Mouse (Mus musculus): Measurements from ENCODE around the gene Itpr2. TPM values are rescaled to one million over a fixed set of nuclear protein-coding genes. Genes with fewer than 3 reads are reported as not detected.

The Itpr2 gene
- polyA plus RNA-seq, 1 experiment: 35.0 TPM

DNA sequence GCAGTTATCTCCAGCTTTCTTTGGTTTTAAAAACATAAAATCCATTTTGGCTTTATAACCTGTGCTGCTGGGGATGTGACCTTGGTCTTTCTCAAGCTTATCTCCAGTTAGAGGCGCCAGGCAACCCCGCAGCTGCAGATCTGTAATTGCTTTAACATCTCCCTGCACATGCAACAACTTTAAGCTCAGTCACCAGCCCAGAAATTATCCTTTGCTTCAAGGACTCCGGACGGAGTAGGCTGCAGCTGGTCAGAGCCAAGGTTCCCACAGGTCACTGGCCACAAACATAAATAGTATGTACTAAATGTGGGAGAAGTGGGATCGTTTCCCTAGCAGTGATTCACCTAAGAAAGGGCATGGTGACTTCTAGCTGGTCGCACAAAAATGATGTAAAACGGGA, 179.5 kb downstream of the Itpr2 start:
- Histone ChIP-seq H3K4me3 (ENCODE audit: insufficient read depth, low read depth, low read length) (no peak overlapping the region), H3K4me1 (ENCODE audit: control insufficient read depth, insufficient read depth, insufficient read length, low read length) (no peaks in the 10 kb centered on the region), H3K27ac (replicated peaks; ENCODE audit: low read depth, low read length) (no peak overlapping the region)

DNA sequence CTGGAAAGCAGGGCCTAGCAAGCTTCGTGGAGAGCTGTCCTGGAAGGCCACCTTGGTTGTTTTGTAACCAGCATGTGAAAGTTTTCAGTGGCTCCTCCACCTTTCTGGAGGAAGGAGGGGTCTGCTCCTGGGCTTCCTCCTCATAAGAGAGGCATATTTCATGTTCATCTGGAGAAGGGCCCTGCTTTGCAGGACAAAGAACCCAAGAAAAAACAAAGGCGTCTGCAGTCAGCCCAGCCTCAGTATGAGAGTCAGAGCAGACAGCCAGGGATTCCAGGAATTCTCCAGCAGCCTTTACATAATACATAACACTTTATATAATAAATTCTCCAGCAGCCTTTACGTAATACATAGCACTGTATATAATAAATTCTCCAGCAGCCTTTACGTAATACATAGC, 180.1 kb downstream of the Itpr2 start:
- Histone ChIP-seq H3K27ac (replicated peaks; ENCODE audit: low read depth, low read length) (no peak overlapping the region), H3K4me1 (ENCODE audit: control insufficient read depth, insufficient read depth, insufficient read length, low read length) (no peaks in the 10 kb centered on the region), H3K4me3 (ENCODE audit: insufficient read depth, low read depth, low read length) (no peak overlapping the region)

DNA sequence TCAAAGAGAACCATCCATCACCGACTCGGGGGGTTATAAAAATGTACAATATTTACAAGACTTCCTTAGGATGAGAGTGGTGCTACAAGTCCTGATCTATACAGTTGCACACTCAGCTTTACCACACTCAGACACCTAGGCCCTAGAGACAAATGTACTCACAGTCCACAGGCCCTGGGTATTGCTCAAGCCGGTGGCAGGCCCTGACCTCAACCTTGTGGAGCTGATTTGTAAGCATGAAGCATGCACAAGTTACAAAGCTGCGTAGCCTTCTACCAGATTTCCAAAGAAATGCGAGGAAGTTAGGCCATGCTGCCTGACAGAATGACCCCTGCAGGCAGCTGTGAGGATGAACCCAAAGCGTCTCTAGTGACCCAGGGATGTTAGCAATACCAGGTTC, 185.6 kb downstream of the Itpr2 start:
- Histone ChIP-seq H3K4me1 (ENCODE audit: control insufficient read depth, insufficient read depth, insufficient read length, low read length) (no peaks in the 10 kb centered on the region), H3K27ac (replicated peaks; ENCODE audit: low read depth, low read length) (no peak overlapping the region), H3K4me3 (ENCODE audit: insufficient read depth, low read depth, low read length) (no peak overlapping the region)

DNA sequence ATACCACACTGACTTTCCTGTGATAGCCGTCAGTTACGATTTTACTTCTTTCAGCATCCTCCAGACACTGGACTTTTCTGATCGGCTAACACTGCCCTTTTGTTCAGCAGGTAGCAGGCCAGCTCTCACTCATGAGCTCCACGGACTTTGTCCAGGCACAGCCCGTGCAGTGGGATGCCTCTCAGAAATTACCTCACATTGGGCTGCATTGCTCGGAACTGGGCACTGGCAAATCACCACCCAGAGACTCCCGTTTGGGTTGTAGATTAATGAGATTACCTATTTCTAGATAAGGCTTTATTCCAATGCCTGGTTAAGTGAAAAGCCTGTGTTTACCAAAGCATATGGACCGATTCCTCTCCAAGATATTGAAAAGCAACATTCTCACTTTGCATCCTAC, 186.9 kb downstream of the Itpr2 start:
- Histone ChIP-seq H3K4me1 (ENCODE audit: control insufficient read depth, insufficient read depth, insufficient read length, low read length) (no peaks in the 10 kb centered on the region), H3K27ac (replicated peaks; ENCODE audit: low read depth, low read length) (no peak overlapping the region), H3K4me3 (ENCODE audit: insufficient read depth, low read depth, low read length) (no peak overlapping the region)

DNA sequence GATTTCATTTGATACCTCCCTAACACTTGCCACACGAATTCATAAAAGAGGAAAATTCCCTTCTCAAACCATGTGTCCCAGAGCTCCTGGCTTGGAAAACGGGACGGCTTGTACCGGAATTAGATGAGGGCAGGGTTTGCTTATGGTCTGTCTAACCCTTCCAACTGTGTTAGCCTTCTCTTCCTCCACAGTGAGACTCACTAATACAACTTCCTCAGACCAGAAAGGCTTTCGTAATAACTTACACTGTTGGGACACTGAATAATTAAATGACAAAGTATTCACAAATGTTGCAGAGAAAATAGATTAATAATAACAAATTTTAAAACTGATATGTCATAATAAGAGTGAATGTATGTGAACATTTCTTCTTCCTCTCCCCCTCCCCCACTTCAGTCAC, 187.7 kb downstream of the Itpr2 start:
- Histone ChIP-seq H3K27ac (replicated peaks; ENCODE audit: low read depth, low read length) (no peak overlapping the region), H3K4me3 (ENCODE audit: insufficient read depth, low read depth, low read length) (no peak overlapping the region), H3K4me1 (ENCODE audit: control insufficient read depth, insufficient read depth, insufficient read length, low read length) (no peaks in the 10 kb centered on the region)

DNA sequence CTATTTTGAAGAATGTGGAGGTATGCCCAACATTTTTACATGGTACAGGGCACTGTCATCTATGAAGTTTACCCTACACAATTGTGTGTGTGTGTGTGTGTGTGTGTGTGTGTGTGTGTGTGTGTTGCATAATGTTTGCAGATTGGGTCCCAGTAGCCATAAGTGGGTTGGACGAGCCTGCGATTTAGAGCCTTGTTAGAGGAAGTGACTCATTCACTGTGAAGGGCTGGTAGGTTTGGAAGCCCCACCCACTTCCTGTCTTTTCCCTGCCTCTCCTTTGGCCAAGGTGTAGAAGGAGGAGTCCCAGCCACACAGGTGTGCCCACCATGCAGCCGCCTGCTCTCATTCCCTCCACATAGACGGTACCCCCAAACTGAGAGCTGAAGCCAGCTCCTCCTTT, 188.6 kb downstream of the Itpr2 start:
- H3K4me1 ChIP-seq (ENCODE audit: control insufficient read depth, insufficient read depth, insufficient read length, low read length): no peaks in the 10 kb centered on the region
- no peak overlapping the region for H3K4me3 ChIP-seq (ENCODE audit: insufficient read depth, low read depth, low read length)
- no peak overlapping the region for H3K27ac ChIP-seq (replicated peaks; ENCODE audit: low read depth, low read length)

DNA sequence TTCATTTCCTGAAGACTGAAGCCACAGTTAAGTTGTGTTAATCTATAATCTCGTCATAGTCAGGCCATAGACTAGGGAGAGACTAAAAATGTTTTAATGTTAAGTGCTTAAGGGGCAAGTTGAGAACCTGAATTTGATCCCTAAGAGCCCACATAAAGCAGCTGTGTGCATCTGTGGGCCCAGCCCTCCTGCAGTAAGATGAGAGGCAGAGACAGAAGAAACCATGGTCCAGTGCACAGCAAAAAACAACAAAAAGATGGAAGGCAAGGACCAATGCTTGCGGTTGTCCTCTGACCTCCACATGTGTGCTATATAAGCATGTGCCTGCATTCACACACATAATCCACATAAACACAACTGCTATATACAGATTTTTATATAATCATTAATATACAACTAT, 191.8 kb downstream of the Itpr2 start:
- no peak overlapping the region for H3K27ac ChIP-seq (replicated peaks; ENCODE audit: low read depth, low read length)
- no peaks in the 10 kb centered on the region for H3K4me1 ChIP-seq (ENCODE audit: control insufficient read depth, insufficient read depth, insufficient read length, low read length)
- no peak overlapping the region for H3K4me3 ChIP-seq (ENCODE audit: insufficient read depth, low read depth, low read length)

DNA sequence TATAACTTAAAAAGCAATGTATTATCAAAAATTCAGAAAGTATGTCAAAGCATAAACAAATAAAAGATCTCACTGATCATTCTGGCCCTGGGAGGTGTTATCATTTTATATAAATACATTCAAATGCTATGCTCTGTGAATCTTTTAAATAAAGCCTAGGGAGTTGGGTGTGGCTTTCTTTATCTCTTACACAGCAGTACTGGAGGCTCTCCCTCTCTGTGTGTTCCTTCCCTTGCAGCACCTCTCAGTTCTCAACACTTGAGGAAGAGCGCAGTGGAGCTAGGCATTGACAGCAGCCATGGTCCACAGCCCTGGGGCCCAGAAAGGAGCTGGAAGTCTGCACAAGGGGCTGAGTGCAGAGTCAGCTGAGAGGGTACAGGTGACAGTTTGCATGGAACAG, 192.7 kb downstream of the Itpr2 start:
- Histone ChIP-seq H3K4me3 (ENCODE audit: insufficient read depth, low read depth, low read length) (no peak overlapping the region), H3K4me1 (ENCODE audit: control insufficient read depth, insufficient read depth, insufficient read length, low read length) (no peaks in the 10 kb centered on the region), H3K27ac (replicated peaks; ENCODE audit: low read depth, low read length) (no peak overlapping the region)

DNA sequence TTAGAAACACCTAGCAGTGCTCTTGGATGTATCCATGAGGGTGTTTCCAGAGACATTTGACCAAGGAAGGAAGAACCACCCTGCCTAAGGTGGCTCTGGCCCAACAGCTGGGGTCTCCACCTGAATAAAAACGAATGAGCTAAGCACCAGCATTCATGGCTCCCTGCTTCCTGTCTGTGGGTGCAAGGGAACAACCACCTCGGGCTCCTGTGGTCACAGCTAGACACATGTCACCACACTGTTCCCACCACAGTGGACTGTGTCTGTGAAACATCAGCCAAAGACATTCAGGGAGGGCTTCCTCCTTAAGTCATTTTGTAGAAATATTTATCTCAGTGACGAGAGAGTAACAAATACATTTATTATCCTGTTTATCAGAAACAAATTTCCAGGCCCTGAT, 196.0 kb downstream of the Itpr2 start:
- Histone ChIP-seq H3K4me1 (ENCODE audit: control insufficient read depth, insufficient read depth, insufficient read length, low read length) (no peaks in the 10 kb centered on the region), H3K27ac (replicated peaks; ENCODE audit: low read depth, low read length) (no peak overlapping the region), H3K4me3 (ENCODE audit: insufficient read depth, low read depth, low read length) (no peak overlapping the region)

DNA sequence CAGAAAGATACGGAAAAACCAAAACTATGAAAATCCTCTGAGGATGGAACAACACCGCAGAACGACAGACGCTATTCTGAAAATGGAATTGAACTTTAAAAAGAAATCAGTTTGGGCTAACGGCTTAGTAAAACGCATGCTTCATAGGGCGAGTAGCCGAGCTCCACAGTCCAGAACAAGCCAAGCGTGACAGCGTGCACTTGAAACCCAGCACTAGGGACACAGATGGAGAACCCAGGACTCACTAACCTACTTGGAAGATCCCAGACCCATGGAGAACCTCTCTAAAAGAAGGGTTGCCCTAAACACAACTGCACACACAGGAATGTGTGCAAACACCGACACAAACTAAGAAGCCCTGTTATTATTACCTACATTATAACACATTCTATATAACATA, 197.9 kb downstream of the Itpr2 start:
- no peak overlapping the region for H3K4me3 ChIP-seq (ENCODE audit: insufficient read depth, low read depth, low read length)
- no peaks in the 10 kb centered on the region for H3K4me1 ChIP-seq (ENCODE audit: control insufficient read depth, insufficient read depth, insufficient read length, low read length)
- no peak overlapping the region for H3K27ac ChIP-seq (replicated peaks; ENCODE audit: low read depth, low read length)

DNA sequence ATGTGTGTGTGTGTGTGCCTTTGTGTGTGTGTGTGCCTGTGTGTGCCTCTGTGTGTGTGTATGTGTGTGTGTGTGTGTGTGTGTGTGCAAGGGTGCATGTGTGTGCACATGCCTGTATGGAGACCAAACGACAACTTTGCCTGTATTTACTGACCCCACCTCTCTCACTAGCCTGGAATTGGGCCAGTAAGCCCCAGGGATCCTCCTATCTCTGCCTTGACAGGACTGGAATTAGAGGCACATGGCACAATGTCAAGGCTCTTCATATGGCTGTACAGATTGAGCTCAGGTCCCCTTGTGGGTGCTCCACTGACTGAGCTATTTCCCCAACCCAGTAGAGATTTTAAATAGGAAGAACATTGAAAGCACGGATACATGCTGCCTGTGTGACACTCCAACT, 198.7 kb downstream of the Itpr2 start:
- no peaks in the 10 kb centered on the region for H3K4me1 ChIP-seq (ENCODE audit: control insufficient read depth, insufficient read depth, insufficient read length, low read length)
- H3K4me3 ChIP-seq (ENCODE audit: insufficient read depth, low read depth, low read length): no peak overlapping the region
- no peak overlapping the region for H3K27ac ChIP-seq (replicated peaks; ENCODE audit: low read depth, low read length)

DNA sequence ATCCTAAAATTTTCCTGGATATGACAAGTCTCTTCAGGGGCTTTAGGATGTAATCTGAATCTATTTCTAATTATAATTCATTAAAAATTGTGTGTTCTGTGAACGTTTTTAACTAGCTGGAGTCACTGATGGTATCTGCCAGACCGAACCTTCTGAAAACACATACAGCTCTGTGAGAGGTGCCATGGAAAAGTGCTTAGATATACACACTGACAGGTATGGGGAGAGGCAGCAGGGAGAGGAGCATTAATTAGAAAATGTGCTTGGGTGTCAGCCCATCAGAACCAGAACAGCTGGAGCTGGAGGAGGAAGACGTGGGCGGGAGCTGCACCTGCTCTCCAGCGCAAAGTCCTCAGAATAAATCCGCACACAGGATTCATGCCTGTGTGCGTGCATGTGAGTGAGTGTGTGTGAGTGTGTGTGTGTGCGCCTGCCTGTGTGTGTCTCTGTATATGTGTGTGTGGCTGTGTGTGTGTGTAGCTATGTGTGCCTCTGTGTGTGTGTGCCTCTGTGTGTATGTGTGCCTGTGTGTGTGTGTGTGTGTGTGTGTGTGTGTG, 199.4 kb downstream of the Itpr2 start:
- Histone ChIP-seq H3K4me3 (ENCODE audit: insufficient read depth, low read depth, low read length) (no peak overlapping the region), H3K4me1 (ENCODE audit: control insufficient read depth, insufficient read depth, insufficient read length, low read length) (no peaks in the 10 kb centered on the region), H3K27ac (replicated peaks; ENCODE audit: low read depth, low read length) (no peak overlapping the region)

DNA sequence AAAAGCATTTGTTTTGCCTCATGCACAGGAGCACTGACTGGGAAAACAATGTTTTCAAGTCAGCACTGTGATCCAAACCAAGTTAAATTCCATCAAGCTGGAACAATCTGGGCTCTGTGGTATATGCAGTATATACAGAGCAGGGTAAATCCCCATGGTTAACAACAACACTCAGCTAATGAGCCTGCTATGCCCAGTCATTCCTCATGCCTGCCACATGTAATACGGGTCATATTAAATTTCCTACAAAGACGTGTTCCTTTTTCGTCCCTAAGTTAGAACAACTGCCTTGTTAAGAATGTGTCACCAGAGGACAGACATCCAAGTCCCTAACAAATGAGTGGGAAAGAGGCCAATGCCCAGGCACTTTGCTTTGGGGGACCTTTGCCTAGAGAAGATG, 199.9 kb downstream of the Itpr2 start:
- H3K4me1 ChIP-seq (ENCODE audit: control insufficient read depth, insufficient read depth, insufficient read length, low read length): no peaks in the 10 kb centered on the region
- no peak overlapping the region for H3K27ac ChIP-seq (replicated peaks; ENCODE audit: low read depth, low read length)
- H3K4me3 ChIP-seq (ENCODE audit: insufficient read depth, low read depth, low read length): no peak overlapping the region

DNA sequence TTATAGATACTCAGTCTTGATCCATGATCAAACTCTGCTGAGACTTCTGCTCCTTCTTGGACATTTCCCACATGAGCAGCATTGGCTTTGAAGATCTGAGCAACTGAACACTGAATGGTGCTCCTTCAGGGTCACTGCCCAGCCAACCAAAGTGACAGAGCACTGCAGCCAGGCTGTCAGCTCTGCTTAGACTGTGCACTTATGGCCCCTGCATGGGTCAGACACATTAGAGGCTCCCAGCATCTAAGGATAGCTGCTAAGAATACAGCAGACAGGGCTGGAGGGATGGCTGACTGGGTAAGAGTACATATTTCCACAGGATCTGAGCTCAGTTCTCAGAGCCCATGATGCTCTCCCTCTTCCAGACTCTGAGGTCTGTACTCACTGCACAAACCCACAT, 201.1 kb downstream of the Itpr2 start:
- Histone ChIP-seq H3K4me3 (ENCODE audit: insufficient read depth, low read depth, low read length) (no peak overlapping the region), H3K4me1 (ENCODE audit: control insufficient read depth, insufficient read depth, insufficient read length, low read length) (no peaks in the 10 kb centered on the region), H3K27ac (replicated peaks; ENCODE audit: low read depth, low read length) (no peak overlapping the region)

DNA sequence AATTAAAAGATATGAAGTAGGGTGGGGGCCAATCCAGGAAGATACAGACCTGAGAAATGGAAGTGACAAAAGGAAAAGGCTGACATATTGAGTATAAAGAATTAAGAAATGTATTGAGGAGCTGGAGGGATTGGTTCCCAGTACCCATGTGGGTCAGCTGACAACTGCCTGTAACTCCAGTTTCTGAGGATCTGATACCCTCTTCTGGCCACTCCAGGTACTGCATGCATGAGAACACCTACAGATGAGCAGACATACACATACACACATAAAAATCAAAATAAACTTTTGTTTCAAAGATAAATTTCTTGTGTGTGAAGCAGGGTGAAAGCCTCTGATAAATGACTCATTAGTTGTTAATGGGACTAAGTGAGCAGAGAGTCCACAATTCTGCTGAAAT, 203.3 kb downstream of the Itpr2 start:
- no peak overlapping the region for H3K27ac ChIP-seq (replicated peaks; ENCODE audit: low read depth, low read length)
- no peaks in the 10 kb centered on the region for H3K4me1 ChIP-seq (ENCODE audit: control insufficient read depth, insufficient read depth, insufficient read length, low read length)

DNA sequence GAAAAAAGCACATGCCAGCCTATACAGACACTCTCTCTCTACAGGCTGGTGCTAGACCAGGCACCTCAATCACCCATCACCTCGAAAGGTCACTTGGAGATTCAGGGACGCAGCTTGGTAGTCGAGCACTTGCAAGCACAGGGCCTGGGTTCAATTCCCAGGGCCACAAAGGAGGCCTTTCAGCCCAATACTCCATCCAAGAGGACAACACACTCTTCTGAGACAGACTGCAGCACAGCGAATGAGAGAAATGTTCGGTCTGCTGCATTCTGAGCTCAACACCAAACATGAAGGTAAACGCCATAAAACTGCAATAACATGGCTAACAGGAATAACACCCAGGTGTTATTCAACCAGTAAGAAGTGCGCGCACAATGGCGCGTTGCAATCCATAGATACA, 211.0 kb downstream of the Itpr2 start:
- no peak overlapping the region for H3K27ac ChIP-seq (replicated peaks; ENCODE audit: low read depth, low read length)
- H3K4me3 ChIP-seq (ENCODE audit: insufficient read depth, low read depth, low read length): no peak overlapping the region
- H3K4me1 ChIP-seq (ENCODE audit: control insufficient read depth, insufficient read depth, insufficient read length, low read length): no peaks in the 10 kb centered on the region

More for the DNA sequence above, 203.3 kb downstream of the Itpr2 start:
- no peak overlapping the region for H3K4me3 ChIP-seq (ENCODE audit: insufficient read depth, low read depth, low read length)

DNA sequence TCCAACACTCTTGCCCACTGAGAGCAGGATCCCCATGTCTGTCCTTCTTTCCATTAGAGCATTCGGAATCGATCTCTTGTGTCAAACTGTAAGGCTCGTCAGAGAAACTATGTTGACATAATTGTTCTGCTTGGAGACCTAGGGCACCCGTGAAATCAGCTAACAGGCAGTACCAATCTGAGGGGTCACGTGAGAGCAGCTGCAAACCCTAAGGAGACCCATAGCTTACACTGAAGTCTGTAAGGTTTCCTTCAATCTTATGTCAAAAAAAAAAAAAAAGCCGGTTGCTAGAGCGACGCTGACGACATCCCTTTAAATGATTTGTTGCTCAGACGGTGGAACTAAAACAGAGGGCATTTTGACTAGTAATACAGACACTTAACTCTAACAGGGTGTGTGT, 212.2 kb downstream of the Itpr2 start:
- H3K4me1 ChIP-seq (ENCODE audit: control insufficient read depth, insufficient read depth, insufficient read length, low read length): no peaks in the 10 kb centered on the region
- H3K27ac ChIP-seq (replicated peaks; ENCODE audit: low read depth, low read length): no peak overlapping the region
- H3K4me3 ChIP-seq (ENCODE audit: insufficient read depth, low read depth, low read length): no peak overlapping the region

All from brown adipose tissue, adult 24 weeks (tissue).